Mouse (Mus musculus): Measurements from ENCODE around the gene Coq9.

Gene Coq9

GRCm38 (mm10) chr8:94837662-94838574 is at the start of gene Coq9, which contains the start of gene Ciapin1:
TSS of gene Coq9 (plus strand) at chr8:94838321.
TSS of gene Ciapin1 (minus strand) at chr8:94838358.
- DNase-seq (ENCODE audit: low spot score) = peak; percentile 96

GRCm38 (mm10) chr8:94789256-94789955 is 48.7 kb upstream of the Coq9 start:
- no peak for DNase-seq (ENCODE audit: low spot score)

- no peak for DNase-seq (ENCODE audit: low spot score)
Measured at GRCm38 (mm10) chr8:94794368-94794767, 43.8 kb upstream of the Coq9 start.

GRCm38 (mm10) chr8:94794782-94795181 is 43.3 kb upstream of the Coq9 start:
- DNase-seq (ENCODE audit: low spot score) = no peak

- peak; percentile 59 for DNase-seq (ENCODE audit: low spot score)
Measured at GRCm38 (mm10) chr8:94800278-94800968, 37.7 kb upstream of the Coq9 start.

GRCm38 (mm10) chr8:94801293-94802095 is 36.6 kb upstream of the Coq9 start:
- DNase-seq (ENCODE audit: low spot score) = peak; percentile 40

GRCm38 (mm10) chr8:94802375-94802774 is 35.7 kb upstream of the Coq9 start:
- no peak for DNase-seq (ENCODE audit: low spot score)

GRCm38 (mm10) chr8:94803551-94803950 is 34.6 kb upstream of the Coq9 start:
- no peak for DNase-seq (ENCODE audit: low spot score)

- DNase-seq (ENCODE audit: low spot score) = no peak
Measured at GRCm38 (mm10) chr8:94804546-94805340, 33.4 kb upstream of the Coq9 start.

GRCm38 (mm10) chr8:94805811-94806210 is 32.3 kb upstream of the Coq9 start:
- DNase-seq (ENCODE audit: low spot score) = no peak

- DNase-seq (ENCODE audit: low spot score) = no peak
Measured at GRCm38 (mm10) chr8:94807506-94807905, 30.6 kb upstream of the Coq9 start.

GRCm38 (mm10) chr8:94808372-94808771 is 29.7 kb upstream of the Coq9 start:
- DNase-seq (ENCODE audit: low spot score) = no peak

- DNase-seq (ENCODE audit: low spot score) = no peak
Measured at GRCm38 (mm10) chr8:94810153-94810552, 28.0 kb upstream of the Coq9 start, which contains the start of gene Ccl17. TSS of gene Ccl17 (plus strand) at chr8:94810453.

- no peak for DNase-seq (ENCODE audit: low spot score)
Measured at GRCm38 (mm10) chr8:94810855-94811254, 27.3 kb upstream of the Coq9 start.

GRCm38 (mm10) chr8:94811654-94812053 is 26.5 kb upstream of the Coq9 start:
- no peak for DNase-seq (ENCODE audit: low spot score)

GRCm38 (mm10) chr8:94812645-94813098 is 25.4 kb upstream of the Coq9 start:
- DNase-seq (ENCODE audit: low spot score) = peak; percentile 96

GRCm38 (mm10) chr8:94814556-94814955 is 23.6 kb upstream of the Coq9 start:
- DNase-seq (ENCODE audit: low spot score) = peak; percentile 38

- DNase-seq (ENCODE audit: low spot score) = no peak
Measured at GRCm38 (mm10) chr8:94817933-94818332, 20.2 kb upstream of the Coq9 start.

GRCm38 (mm10) chr8:94819671-94820179 is 18.4 kb upstream of the Coq9 start:
- DNase-seq (ENCODE audit: low spot score) = no peak

- DNase-seq (ENCODE audit: low spot score) = no peak
Measured at GRCm38 (mm10) chr8:94820553-94820952, 17.6 kb upstream of the Coq9 start.

Measured in layer of hippocampus, adult 11-12 months (tissue).